Mouse (Mus musculus) layer of hippocampus, postnatal 36 days (tissue): ENCODE data around the gene Ints7. TPM values are rescaled to one million over a fixed set of nuclear protein-coding genes. Genes with fewer than 3 reads are reported as not detected.

Source experiments
- DNase-seq, 2 experiments: peaks; one replicate each; pipeline ENCODE4 v3.0.0; 2022
- total RNA-seq, 2 experiments: library from RNA; stranded (reverse); gene quantifications; 2 replicates each; pipeline ENCODE4 v1.2.3; 2021

Ints7 gene
- total RNA-seq = 10 to 100 TPM; 23.9 to 25.0 TPM

- DNase-seq = peak; percentile 99
These were observed at the start of gene Ints7, which contains the start of gene Dtl for GRCm38 (mm10) chr1:191575458-191576247. TSS of gene Ints7 (plus strand) at chr1:191575636. TSS of gene Dtl (minus strand) at chr1:191575544.

GRCm38 (mm10) chr1:191527089-191527488 is 48.3 kb upstream of the Ints7 start:
- no peak for DNase-seq

GRCm38 (mm10) chr1:191527921-191528612 is 47.4 kb upstream of the Ints7 start:
- no peak for DNase-seq

GRCm38 (mm10) chr1:191529406-191529805 is 46.0 kb upstream of the Ints7 start:
- DNase-seq = no peak

- no peak for DNase-seq
These were observed 44.4 kb upstream of the Ints7 start for GRCm38 (mm10) chr1:191531023-191531422.

- no peak for DNase-seq
These were observed 40.5 kb upstream of the Ints7 start for GRCm38 (mm10) chr1:191534896-191535295.

GRCm38 (mm10) chr1:191540300-191540699 is 35.1 kb upstream of the Ints7 start:
- DNase-seq = no peak

- DNase-seq = peak; percentile 2 to 12
These were observed 34.4 kb upstream of the Ints7 start for GRCm38 (mm10) chr1:191541014-191541413.

GRCm38 (mm10) chr1:191541619-191542018 is 33.8 kb upstream of the Ints7 start:
- DNase-seq = no peak

GRCm38 (mm10) chr1:191543747-191544146 is 31.7 kb upstream of the Ints7 start:
- DNase-seq = no peak

- no peak for DNase-seq
These were observed 24.6 kb upstream of the Ints7 start for GRCm38 (mm10) chr1:191550786-191551185.

GRCm38 (mm10) chr1:191557109-191557508 is 18.3 kb upstream of the Ints7 start:
- DNase-seq = no peak

- no peak for DNase-seq
These were observed 15.7 kb upstream of the Ints7 start for GRCm38 (mm10) chr1:191559779-191560178.

- DNase-seq = no peak
These were observed 12.5 kb upstream of the Ints7 start for GRCm38 (mm10) chr1:191562823-191563365.

GRCm38 (mm10) chr1:191567859-191568258 is 7.6 kb upstream of the Ints7 start:
- no peak for DNase-seq

GRCm38 (mm10) chr1:191569625-191570024 is 5.8 kb upstream of the Ints7 start:
- DNase-seq = no peak

- DNase-seq = no peak
These were observed 5.0 kb upstream of the Ints7 start for GRCm38 (mm10) chr1:191570415-191570814.

GRCm38 (mm10) chr1:191573906-191574639 is 1.4 kb upstream of the Ints7 start:
- DNase-seq = no peak

- DNase-seq = peak in 1 of 2 experiments; percentile 14
These were observed 472 bp upstream of the Ints7 start for GRCm38 (mm10) chr1:191574871-191575457.

- no peak for DNase-seq
These were observed 4.1 kb downstream of the Ints7 start for GRCm38 (mm10) chr1:191579524-191579923.

GRCm38 (mm10) chr1:191581641-191582040 is 6.2 kb downstream of the Ints7 start:
- no peak for DNase-seq

- DNase-seq = no peak
These were observed 8.4 kb downstream of the Ints7 start for GRCm38 (mm10) chr1:191583836-191584235.
